Mouse (Mus musculus): ENCODE results near the gene Prpf6.

DNA sequence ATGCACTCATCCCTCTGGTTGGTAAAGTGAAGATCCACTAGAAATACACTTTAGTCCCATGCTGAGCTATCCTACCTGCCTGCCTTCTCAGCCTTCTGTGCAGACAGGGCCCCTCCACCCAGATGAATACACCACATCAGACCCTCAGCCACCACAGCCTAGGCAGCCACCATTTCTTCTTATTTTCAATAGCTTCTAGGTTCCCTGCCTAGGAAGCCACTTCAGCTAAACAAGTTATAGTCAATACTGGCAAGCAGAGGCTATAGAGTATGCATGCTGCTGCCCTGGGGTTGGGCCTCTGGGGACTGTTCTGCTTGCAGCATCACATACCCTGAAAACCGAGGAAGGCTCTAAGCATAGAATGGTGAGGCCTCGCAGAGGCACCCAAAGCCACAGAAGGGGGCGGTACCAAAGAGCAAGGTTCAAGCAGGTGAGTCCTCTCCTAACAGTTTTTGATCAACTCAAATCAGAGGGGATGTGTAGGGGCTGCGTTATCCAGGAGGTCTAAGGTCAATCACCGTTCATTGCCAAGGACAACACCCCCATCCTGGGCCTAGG is at the start of gene Prpf6:
- no peak for TF ChIP-seq POLR2A (IDR thresholded peaks at IDR 0.05; ENCODE audit: borderline replicate concordance, insufficient read depth, low read length)
- TF ChIP-seq CTCF (IDR thresholded peaks at IDR 0.05; ENCODE audit: borderline replicate concordance, insufficient read depth, low read depth, low read length), result no peak
